Mouse (Mus musculus) hindbrain, postnatal 0 days (tissue): ENCODE results near the gene Sgta. TPM values are rescaled to one million over a fixed set of nuclear protein-coding genes. Genes with fewer than 3 reads are reported as not detected.
"Not testable (repeated sequence)": the region's sequence is repeated elsewhere in the genome, so short reads cannot be mapped to it uniquely, and the experiment has no call there.

ENCODE experiments used
- ATAC-seq: fragments of 200-750 bp; cut with Nextera tagmentation; 2 replicates; pipeline ENCODE4 v1.8.0; 2017; ENCODE audit warnings: mild to moderate bottlenecking, moderate TSS enrichment, moderate library complexity
- DNase-seq: peaks from one replicate; pipeline ENCODE4 v3.0.0-alpha.2; 2015; ENCODE audit warnings: low spot score
- H3K27ac ChIP-seq: fragments of 300-500 bp; sonication (generic); 2 replicates; pipeline ENCODE4 v1.5.1; 2014; ENCODE audit warnings: mild to moderate bottlenecking
- H3K27me3 ChIP-seq: fragments of 300-500 bp; sonication (generic); 2 replicates; pipeline ENCODE4 v1.6.1; 2014; ENCODE audit warnings: low read length, mixed read lengths; ENCODE audit not compliant: insufficient read depth
- H3K36me3 ChIP-seq: fragments of 300-500 bp; sonication (generic); 2 replicates; pipeline ENCODE4 v1.6.1; 2014; ENCODE audit warnings: low read length, mixed read lengths; ENCODE audit not compliant: insufficient read depth
- H3K4me1 ChIP-seq: fragments of 300-500 bp; sonication (generic); 2 replicates; pipeline ENCODE4 v1.6.1; 2014; ENCODE audit warnings: antibody characterized with exemption, low read length, mixed read lengths; ENCODE audit not compliant: insufficient read depth
- H3K4me2 ChIP-seq: fragments of 300-500 bp; sonication (generic); 2 replicates; pipeline ENCODE4 v1.6.1; 2014; ENCODE audit warnings: low read depth, mild to moderate bottlenecking, low read length, moderate library complexity, mixed read lengths
- H3K4me3 ChIP-seq: fragments of 300-500 bp; sonication (generic); 2 replicates; pipeline ENCODE4 v1.5.1; 2014; ENCODE audit warnings: low read length
- H3K9ac ChIP-seq: fragments of 300-500 bp; sonication (generic); replicated peaks from 2 replicates; pipeline ENCODE4 v1.6.1; 2014; ENCODE audit warnings: mild to moderate bottlenecking, low read length, moderate library complexity, mixed read lengths
- H3K9me3 ChIP-seq: fragments of 300-500 bp; sonication (generic); 2 replicates; pipeline ENCODE4 v1.6.1; 2016; ENCODE audit warnings: low read length, mixed read lengths
- CTCF ChIP-seq: IDR thresholded peaks from 2 replicates; pipeline ENCODE4 v1.5.1; 2016; ENCODE audit warnings: antibody characterized with exemption, control low read depth, low read depth
- WGBS: fragments of 180-500 bp; shearing (Covaris S2); extraction: QIAGEN DNeasy Blood & Tissue Kit; methylation state at CpG from one replicate; pipeline ENCODE4 v1.1.7; 2014; 5-methylcytosine and 5-hydroxymethylcytosine counted together
- polyA plus RNA-seq: library from polyadenylated mRNA; unstranded; fragments of >200 nt; fragmentation: Nextera tagmentation; extraction: Ambion mirVana; gene quantifications from 2 replicates; pipeline ENCODE4 v1.2.1, GENCODE M21; 2015
- total RNA-seq: library from RNA; depleted of rRNA; stranded (reverse); fragments of >200 nt; gene quantifications from 2 replicates; pipeline ENCODE4 v1.2.3, GENCODE M21; 2014

Gene Sgta
- total and polyA plus RNA-seq, 2 experiments from 2014 or later, result 279 to 290 TPM

- TF ChIP-seq CTCF, result no peak
- ATAC-seq (no peak), DNase-seq (no peak)
- H3K4me2 ChIP-seq, result no peak overlapping the region
- H3K9me3 ChIP-seq, result no peaks in the 10 kb centered on the region
- 61% methylated on average over 4 of the region's 4 CpGs for WGBS
- no peaks in the 10 kb centered on the region for H3K36me3 ChIP-seq
- no peak overlapping the region for H3K9ac ChIP-seq
- peaks cover 9% of the 10 kb centered on the region for H3K4me1 ChIP-seq
- H3K27ac ChIP-seq, result no peak overlapping the region
- no peak overlapping the region for H3K4me3 ChIP-seq
- no peaks in the 10 kb centered on the region for H3K27me3 ChIP-seq
These were observed 2.7 kb upstream of the Sgta start for GRCm38 (mm10) chr10:81062710-81063109.

- Histone ChIP-seq H3K4me3 (peak overlapping the region; percentile 79; the same call in 1 of the 2 replicates), H3K9me3 (no peaks in the 10 kb centered on the region), H3K36me3 (no peaks in the 10 kb centered on the region), H3K4me2 (peak overlapping the region; percentile 76), H3K9ac (peak overlapping the region; percentile 74; the same call in 1 of the 2 replicates), H3K4me1 (peaks cover 9% of the 10 kb centered on the region), H3K27ac (no peak overlapping the region), H3K27me3 (no peaks in the 10 kb centered on the region)
- ATAC-seq, result no peak
- no peak for TF ChIP-seq CTCF
- WGBS, result 84% methylated on average over 6 of the region's 6 CpGs
- DNase-seq, result no peak
These were observed 1.1 kb downstream of the Sgta start for GRCm38 (mm10) chr10:81058896-81059295.

DNA sequence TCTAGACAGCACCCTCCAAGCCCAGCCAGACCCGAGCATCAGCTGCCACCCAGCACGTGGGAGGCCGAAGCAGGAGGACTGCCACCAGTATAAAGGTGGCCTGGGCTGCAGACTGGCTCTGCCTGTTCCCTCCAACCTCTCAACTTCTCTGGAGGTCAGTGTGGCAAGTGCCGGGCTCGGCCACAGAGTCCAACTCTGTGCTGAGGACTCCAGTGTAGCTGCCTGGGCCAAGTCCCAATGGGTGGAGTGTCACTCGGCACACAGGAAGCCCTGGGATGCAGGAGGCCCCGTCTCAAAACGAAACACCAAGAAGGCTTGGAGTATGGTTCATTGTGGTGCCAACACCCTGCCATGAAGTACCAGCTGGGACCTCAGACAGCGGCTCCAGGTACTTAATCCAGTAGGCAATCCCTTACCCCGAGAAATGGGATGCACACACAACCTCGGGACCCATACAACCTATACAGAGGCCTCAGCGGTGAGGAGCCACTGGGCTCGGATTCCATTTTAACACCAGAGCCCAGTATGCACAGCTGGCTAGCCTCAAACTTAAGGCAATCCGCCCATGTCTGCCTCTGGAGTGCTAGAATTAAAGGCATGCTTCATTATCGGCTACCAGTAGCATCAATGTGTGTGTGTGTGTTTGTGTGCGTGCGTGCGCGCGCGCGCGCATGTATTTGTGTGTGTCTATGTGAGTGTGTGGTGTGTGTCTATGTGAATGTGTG lies 2.4 kb downstream of the Sgta start:
- H3K4me3 ChIP-seq, result no peak overlapping the region
- H3K27me3 ChIP-seq, result no peaks in the 10 kb centered on the region
- 92% methylated on average over 23 of the region's 23 CpGs for WGBS
- DNase-seq (no peak), ATAC-seq (no peak)
- peak overlapping the region; percentile 5; the same call in 1 of the 2 replicates for H3K9ac ChIP-seq
- H3K4me1 ChIP-seq, result peaks cover 9% of the 10 kb centered on the region
- no peaks in the 10 kb centered on the region for H3K36me3 ChIP-seq
- no peak for TF ChIP-seq CTCF
- no peak overlapping the region for H3K27ac ChIP-seq
- no peak overlapping the region for H3K4me2 ChIP-seq
- H3K9me3 ChIP-seq, result no peaks in the 10 kb centered on the region

GRCm38 (mm10) chr10:81055802-81056340 lies 4.1 kb downstream of the Sgta start:
- H3K27me3 ChIP-seq, H3K4me1 ChIP-seq, H3K9me3 ChIP-seq, DNase-seq, H3K4me2 ChIP-seq, ATAC-seq, H3K9ac ChIP-seq, H3K4me3 ChIP-seq, H3K27ac ChIP-seq: not testable (repeated sequence)
- WGBS, result 81% methylated on average over 11 of the region's 11 CpGs
- H3K36me3 ChIP-seq, result peaks cover 16% of the 10 kb centered on the region

DNA sequence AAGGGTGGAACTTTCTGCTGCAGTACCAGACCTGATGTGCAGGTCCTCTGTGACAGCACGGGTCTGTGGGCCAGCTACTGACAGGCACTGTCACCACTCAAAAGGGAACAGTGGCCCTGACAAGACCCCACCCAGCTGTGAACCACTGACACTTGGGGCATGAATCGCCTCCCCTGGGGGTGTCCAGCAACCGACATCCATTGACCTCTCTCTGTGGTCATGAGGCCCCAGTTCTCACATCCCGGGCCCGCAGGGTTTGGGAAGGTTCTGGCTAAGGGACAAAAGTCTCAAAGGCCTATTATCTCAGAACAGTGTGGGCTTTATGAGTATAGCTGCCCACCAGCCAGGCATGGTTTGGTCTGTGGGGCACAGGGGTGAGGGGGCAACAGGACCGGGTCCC lies 4.8 kb downstream of the Sgta start:
- Histone ChIP-seq H3K27ac (no peak overlapping the region), H3K9me3 (no peaks in the 10 kb centered on the region), H3K4me1 (peaks cover 9% of the 10 kb centered on the region), H3K9ac (no peak overlapping the region), H3K4me2 (no peak overlapping the region), H3K36me3 (peaks cover 21% of the 10 kb centered on the region), H3K4me3 (no peak overlapping the region), H3K27me3 (no peaks in the 10 kb centered on the region)
- no peak for TF ChIP-seq CTCF
- no peak for DNase-seq
- WGBS, result 72% methylated on average over 6 of the region's 6 CpGs
- no peak for ATAC-seq

GRCm38 (mm10) chr10:81052577-81052976 lies 7.4 kb downstream of the Sgta start:
- no peak for TF ChIP-seq CTCF
- Histone ChIP-seq H3K9ac (no peak overlapping the region), H3K36me3 (peaks cover 47% of the 10 kb centered on the region), H3K27me3 (no peaks in the 10 kb centered on the region), H3K4me3 (no peak overlapping the region), H3K4me2 (no peak overlapping the region), H3K27ac (no peak overlapping the region), H3K4me1 (no peaks in the 10 kb centered on the region), H3K9me3 (no peaks in the 10 kb centered on the region)
- ATAC-seq (no peak), DNase-seq (no peak)
- 94% methylated on average over 5 of the region's 5 CpGs for WGBS

- no peak for TF ChIP-seq CTCF
- H3K27me3 ChIP-seq, result no peaks in the 10 kb centered on the region
- H3K4me1 ChIP-seq, result no peaks in the 10 kb centered on the region
- ATAC-seq (no peak), DNase-seq (no peak)
- 92% methylated on average over 6 of the region's 6 CpGs for WGBS
- no peak overlapping the region for H3K4me2 ChIP-seq
- no peaks in the 10 kb centered on the region for H3K9me3 ChIP-seq
- peaks cover 61% of the 10 kb centered on the region for H3K36me3 ChIP-seq
- no peak overlapping the region for H3K9ac ChIP-seq
- H3K27ac ChIP-seq, result no peak overlapping the region
- H3K4me3 ChIP-seq, result no peak overlapping the region
These were observed 8.8 kb downstream of the Sgta start for GRCm38 (mm10) chr10:81051133-81051532.
